Mouse (Mus musculus) megakaryocyte-erythroid progenitor cell, adult 5-6 weeks (primary cell): ENCODE measurements around the gene Ank3. TPM values are rescaled to one million over a fixed set of nuclear protein-coding genes. Genes with fewer than 3 reads are reported as not detected.

Experiments used
- ATAC-seq: replicated peaks from 2 replicates; pipeline ENCODE4 v1.8.0; 2016; ENCODE audit warnings: mild to moderate bottlenecking, inconsistent platforms; ENCODE audit not compliant: severe bottlenecking, poor library complexity, low FRiP score, low TSS enrichment
- total RNA-seq, 2 experiments: library from RNA; stranded (forward) in 1 of 2; stranded (reverse) in 1 of 2; fragments of 200-1000, 215-1000 nt in 1 of 2; fragments of >200 nt in 1 of 2; fragmentation: Nextera tagmentation in 1 of 2; gene quantifications; 2 replicates each; pipeline ENCODE4 v1.2.3; 2014 to 2017

Gene Ank3
- total RNA-seq, 2 experiments from 2014 or later: 0.09 TPM; not detected in 1

- ATAC-seq: peak; percentile 94
Measured at GRCm38 (mm10) chr10:69845749-69846148, 447.2 kb downstream of the Ank3 start.

GRCm38 (mm10) chr10:69852366-69853091 is 454.0 kb downstream of the Ank3 start:
- peak; percentile 73 for ATAC-seq

- no peak for ATAC-seq
Measured at GRCm38 (mm10) chr10:69854587-69855185, 456.1 kb downstream of the Ank3 start.

GRCm38 (mm10) chr10:69858011-69858410 is 459.4 kb downstream of the Ank3 start:
- ATAC-seq: no peak

DNA sequence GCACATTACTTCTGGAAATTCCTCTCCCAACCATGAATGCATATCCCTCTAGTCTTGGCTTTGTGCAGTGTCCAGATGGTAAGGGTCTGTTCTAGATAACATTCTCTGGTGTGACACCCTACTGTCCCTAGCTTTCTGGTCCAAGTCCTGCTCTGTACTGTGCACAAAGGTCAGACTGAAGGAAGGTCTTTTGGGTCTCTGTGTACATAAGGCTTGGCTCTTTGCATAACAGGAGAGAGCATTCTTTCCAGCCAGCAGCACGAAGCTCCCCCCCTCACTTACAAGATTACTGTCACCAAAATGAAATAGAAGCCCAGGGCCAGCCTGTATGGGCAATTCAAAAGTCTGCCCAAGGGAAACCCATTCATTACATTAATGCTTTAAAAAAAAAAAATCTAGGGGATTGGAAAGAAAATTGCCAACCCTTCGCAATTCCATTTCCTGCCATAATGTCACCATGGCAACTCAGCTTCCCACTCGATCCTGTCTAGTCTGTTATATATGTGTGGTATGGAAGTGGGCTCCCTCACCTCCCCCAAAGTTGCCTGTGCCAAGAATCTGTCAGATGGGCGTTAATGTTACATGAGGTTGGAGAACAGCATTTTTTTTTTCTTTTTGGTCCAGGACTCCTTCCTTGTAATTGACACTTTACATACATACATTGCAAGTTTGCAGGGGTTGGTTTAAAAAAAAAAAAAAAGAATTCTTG is 460.5 kb downstream of the Ank3 start:
- no peak for ATAC-seq

DNA sequence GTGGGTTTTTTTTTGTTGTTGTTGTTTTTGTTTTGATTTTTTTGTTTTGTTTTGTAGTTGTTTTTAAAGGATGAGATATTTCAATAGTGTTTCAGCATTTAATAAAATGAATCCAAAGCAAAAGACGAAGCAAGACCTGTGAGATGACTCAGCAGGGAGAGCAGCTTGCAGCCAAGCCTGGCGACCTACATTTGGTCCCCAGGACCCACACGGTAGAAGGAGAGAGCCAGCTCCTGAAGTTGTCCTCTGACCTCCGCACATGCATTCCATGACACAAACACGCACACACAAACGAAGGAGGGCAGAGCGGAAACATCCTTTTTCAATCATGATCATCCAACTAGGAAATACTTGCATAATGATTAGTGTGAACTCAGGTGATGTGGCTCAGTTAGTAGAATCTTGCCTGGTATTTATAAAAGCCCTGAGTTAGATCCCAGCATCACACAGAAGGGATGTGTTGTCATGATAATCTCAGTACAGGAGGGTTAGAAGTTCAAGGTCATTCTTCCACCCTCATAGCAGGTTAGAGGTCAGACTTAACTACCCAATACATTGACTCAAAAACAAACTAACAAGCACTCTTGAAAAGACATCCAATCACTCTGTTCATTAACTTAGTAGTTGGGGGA is 461.4 kb downstream of the Ank3 start:
- ATAC-seq: no peak

GRCm38 (mm10) chr10:69862829-69863228 is 464.3 kb downstream of the Ank3 start:
- no peak for ATAC-seq

- ATAC-seq: peak; percentile 73; the same call in 1 of the 2 replicates
Measured at GRCm38 (mm10) chr10:69870348-69870747, 471.8 kb downstream of the Ank3 start.

GRCm38 (mm10) chr10:69870947-69871346 is 472.4 kb downstream of the Ank3 start:
- no peak for ATAC-seq

DNA sequence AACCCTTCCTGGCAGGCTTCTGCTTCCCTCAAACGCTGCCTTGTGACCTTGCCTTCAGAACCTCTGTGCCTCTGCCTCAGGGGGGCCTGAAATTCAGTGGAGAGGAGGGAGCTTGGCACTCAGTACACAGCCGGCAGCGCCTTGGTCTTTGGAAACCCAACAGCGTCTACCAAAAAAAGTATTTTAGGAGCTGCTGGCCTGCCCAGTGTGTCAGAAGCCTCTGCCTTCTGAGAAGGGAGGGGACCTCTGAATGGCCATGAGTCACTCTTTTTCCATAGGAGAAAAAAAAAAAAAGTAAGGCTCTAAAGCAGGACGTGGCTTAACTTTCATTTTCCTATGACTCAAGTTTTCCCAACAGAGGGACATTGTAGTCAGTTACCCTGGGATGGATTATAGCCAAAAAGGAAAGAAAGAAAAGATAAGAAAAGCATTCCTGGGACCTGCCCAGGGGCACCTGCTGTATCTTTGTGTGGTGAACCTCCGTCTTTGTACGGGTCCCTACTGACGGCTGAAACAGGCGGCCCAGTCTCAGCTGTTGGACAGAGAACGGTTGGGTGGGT is 473.7 kb downstream of the Ank3 start:
- ATAC-seq: no peak

- ATAC-seq: no peak
Measured at GRCm38 (mm10) chr10:69872892-69873291, 474.3 kb downstream of the Ank3 start.

- no peak for ATAC-seq
Measured at GRCm38 (mm10) chr10:69874806-69875205, 476.2 kb downstream of the Ank3 start.

- no peak for ATAC-seq
Measured at GRCm38 (mm10) chr10:69883935-69884680, 485.5 kb downstream of the Ank3 start.

DNA sequence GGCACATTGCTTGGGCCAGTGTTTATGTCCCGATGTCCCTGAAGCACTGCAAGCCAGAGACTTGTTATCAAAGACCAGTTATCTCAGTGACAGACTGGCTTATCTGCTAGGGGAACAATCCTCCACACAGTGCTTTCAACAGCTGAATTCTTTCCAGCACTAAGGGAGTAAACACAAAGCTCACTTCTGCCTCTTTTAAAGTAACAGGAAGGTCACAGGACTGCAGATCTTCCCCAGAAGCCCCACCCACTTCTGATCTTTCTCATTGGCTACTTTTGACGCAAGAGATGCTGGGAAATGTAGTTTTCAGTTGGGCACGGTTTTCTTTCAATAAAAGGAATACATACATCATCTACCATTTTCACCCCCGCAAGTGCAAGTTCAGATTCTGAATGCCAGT is 489.8 kb downstream of the Ank3 start:
- ATAC-seq: peak; percentile 96

DNA sequence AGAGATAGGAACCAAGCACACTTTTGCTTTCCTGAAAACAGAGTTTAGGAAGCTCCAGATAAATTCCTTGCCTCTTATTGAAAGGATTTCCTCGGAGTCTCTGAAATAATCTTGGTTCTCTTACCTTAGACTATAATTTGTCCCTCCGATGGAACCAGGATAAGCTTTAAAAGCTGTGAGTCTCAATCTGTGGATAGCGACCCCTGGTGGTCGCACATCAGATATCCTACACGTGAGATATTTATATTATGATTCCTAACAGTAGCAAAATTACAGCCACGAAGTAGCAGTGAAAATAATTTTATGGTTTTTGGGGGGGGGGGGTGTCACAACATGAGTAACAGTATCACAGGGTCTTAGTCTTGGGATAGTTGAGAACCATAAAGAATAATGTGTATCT is 491.2 kb downstream of the Ank3 start:
- ATAC-seq: 0 out of 2 replicates have a peak, but pooled peaks have one; percentile 62

DNA sequence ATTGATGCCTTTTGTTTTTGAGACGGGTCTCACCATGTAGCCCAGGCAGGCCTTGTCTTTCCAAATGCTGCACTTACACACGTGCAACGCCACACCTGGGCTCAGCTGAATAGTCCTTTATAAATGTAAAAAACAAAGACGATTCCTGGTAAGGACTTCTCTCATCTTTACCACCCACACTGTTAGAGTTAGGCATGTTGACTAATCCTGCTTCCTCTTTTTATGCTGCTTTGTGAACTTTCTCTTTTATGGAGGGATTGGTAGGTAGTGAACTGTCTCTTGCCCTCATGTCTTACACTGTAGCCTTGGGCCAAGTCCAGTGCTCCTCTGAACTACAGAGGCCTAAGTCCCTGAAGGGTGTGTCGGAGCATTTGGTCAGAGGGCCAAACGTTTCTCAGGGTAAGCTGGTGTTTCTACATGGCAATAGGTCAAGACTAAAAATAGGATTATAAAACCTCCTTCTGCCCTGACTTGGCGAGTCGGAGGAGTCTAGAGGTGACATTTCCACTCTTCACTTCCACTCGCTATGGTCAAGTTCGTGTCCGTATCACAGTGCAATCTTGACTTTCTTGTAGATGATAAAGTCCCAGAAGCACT is 491.9 kb downstream of the Ank3 start:
- ATAC-seq: no peak

DNA sequence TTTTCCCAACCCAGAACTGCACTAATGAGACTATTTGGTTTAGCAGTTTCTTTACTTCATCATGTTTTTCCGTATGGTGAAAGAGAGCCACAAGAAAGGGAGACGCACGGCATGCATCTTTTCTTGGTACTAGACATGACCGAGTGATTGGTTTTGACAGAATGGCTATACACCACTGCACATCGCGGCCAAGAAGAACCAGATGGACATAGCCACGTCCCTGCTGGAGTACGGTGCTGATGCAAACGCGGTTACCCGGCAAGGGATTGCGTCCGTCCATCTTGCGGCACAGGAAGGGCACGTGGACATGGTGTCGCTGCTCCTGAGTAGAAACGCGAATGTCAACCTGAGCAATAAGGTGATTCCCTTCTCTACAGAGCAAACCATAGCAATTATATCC is 493.6 kb downstream of the Ank3 start:
- no peak for ATAC-seq

GRCm38 (mm10) chr10:69895606-69896005 is 497.0 kb downstream of the Ank3 start:
- no peak for ATAC-seq

DNA sequence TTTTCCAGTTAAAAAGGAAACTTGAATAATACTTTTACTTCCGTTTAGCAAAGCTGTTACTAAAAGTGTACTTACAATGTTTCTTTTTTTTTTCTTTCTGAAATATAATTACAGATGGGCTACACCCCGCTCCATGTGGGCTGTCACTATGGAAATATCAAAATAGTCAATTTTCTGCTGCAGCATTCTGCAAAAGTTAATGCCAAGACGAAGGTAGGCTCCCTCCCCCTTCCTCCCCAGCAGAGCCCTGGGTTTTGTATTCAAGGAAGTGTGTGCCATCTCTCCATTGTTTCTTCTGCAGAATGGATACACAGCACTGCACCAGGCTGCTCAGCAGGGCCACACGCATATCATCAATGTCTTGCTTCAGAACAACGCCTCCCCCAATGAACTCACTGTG is 499.4 kb downstream of the Ank3 start:
- no peak for ATAC-seq
